Mouse (Mus musculus) C2C12 (cell line): ENCODE results near the gene Celf1. TPM values are rescaled to one million over a fixed set of nuclear protein-coding genes. Genes with fewer than 3 reads are reported as not detected.

Source experiments
- H3K27me3 ChIP-seq: one replicate; pipeline ENCODE4 v1.6.1; 2011; ENCODE audit not compliant: control insufficient read depth, insufficient read depth, insufficient read length
- H3K36me3 ChIP-seq: one replicate; pipeline ENCODE4 v1.6.1; 2011; ENCODE audit not compliant: control insufficient read depth, insufficient read depth
- H3K4me3 ChIP-seq: one replicate; pipeline ENCODE4 v1.5.1; 2011; ENCODE audit warnings: mild to moderate bottlenecking, control low read depth; ENCODE audit not compliant: poor library complexity, insufficient read depth, severe bottlenecking
- H3K79me2 ChIP-seq: one replicate; pipeline ENCODE4 v1.6.1; 2011; ENCODE audit not compliant: control insufficient read depth, insufficient read depth
- H3K79me3 ChIP-seq: one replicate; pipeline ENCODE4 v1.6.1; 2011; ENCODE audit warnings: low read depth, control low read depth
- H3ac ChIP-seq: one replicate; pipeline ENCODE3; 2011; ENCODE audit warnings: low read depth; ENCODE audit not compliant: control insufficient read depth, insufficient read length
- CEBPB ChIP-seq: IDR thresholded peaks from one replicate; pipeline ENCODE4 v1.6.1; 2011; ENCODE audit warnings: low read depth, mild to moderate bottlenecking, control low read depth, moderate library complexity
- CTCF ChIP-seq: IDR thresholded peaks from one replicate; pipeline ENCODE4 v1.5.1; 2011; ENCODE audit not compliant: control insufficient read depth, insufficient read depth, insufficient read length
- FOSL1 ChIP-seq: IDR thresholded peaks from one replicate; pipeline ENCODE4 v1.8.0; 2011; ENCODE audit warnings: mild to moderate bottlenecking, low read length; ENCODE audit not compliant: poor library complexity, insufficient read depth, severe bottlenecking
- MAX ChIP-seq: IDR thresholded peaks from one replicate; pipeline ENCODE4 v1.6.1; 2011; ENCODE audit warnings: mild to moderate bottlenecking, control low read depth
- MYOD1 ChIP-seq: IDR thresholded peaks from one replicate; pipeline ENCODE4 v1.6.1; 2011; ENCODE audit warnings: low read depth; ENCODE audit not compliant: control insufficient read depth, insufficient read length
- MYOG ChIP-seq: IDR thresholded peaks from one replicate; pipeline ENCODE4 v1.6.1; 2011; ENCODE audit not compliant: control insufficient read depth, insufficient read length; ENCODE audit errors: extremely low read depth
- USF1 ChIP-seq: IDR thresholded peaks from one replicate; pipeline ENCODE4 v1.6.1; 2011; ENCODE audit warnings: low read depth, mild to moderate bottlenecking, control low read depth, moderate library complexity
- polyA plus RNA-seq: library from polyadenylated mRNA; unstranded; fragments of >200 nt; fragmentation: generic; extraction: Trizol; gene quantifications from one replicate; pipeline ENCODE4 v1.2.1, GENCODE M21; 2012; ENCODE audit warnings: missing spikeins

Celf1 gene
- polyA plus RNA-seq, 1 experiment, result 34.8 TPM

GRCm38 (mm10) chr2:90916560-90917232 is 23.5 kb upstream of the Celf1 start:
- Histone ChIP-seq H3K79me2 (peaks cover 68% of the 10 kb centered on the region), H3K79me3 (peaks cover 55% of the 10 kb centered on the region), H3K27me3 (no peaks in the 10 kb centered on the region), H3ac (peak overlapping the region; percentile 92), H3K36me3 (peaks cover 40% of the 10 kb centered on the region), H3K4me3 (peak overlapping the region; percentile 63)
- TF ChIP-seq CTCF (no peak), USF1 (no peak), FOSL1 (no peak), MYOG (no peak), MYOD1 (no peak), MAX (no peak), CEBPB (no peak)

DNA sequence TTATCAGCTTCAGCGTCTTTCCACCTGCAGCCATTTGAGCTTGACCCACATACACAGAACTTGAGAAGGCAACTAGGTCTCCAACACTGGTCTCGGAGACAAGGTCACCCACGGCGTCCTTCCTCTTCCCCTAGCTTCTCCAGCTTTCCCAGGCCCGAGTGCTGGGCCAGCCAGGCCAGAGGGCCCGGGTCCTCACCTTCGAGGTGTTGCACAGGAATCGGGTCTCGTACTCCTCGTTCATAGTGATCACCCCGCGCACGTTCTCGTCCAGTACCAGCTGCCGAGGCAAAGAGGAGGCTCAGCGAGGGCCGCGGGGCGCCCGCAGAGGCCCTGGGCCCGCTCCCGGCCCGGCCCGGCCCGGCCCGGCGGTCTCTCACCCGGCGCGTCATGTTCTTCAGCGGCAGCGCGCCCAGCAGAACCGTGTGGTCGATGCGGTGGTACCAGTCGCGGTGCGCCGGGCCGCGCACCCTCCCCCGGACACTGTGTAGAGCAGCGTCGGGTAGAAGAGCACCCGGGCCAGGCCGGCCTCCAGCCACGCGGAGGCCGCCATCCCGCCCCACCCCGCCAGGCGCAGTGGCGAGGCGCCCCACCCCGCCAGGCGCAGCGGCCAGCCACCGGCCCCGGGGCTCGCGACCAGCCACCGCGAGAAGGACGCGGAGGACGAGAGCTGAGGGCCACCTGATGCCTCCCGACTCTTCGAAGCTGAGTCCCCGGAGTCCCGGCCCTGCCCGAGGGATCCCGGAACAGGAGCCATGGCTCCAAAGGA is 22.8 kb upstream of the Celf1 start:
- peaks cover 34% of the 10 kb centered on the region for H3K36me3 ChIP-seq
- H3K4me3 ChIP-seq, result peak overlapping the region; percentile 63
- peak overlapping the region; percentile 92 for H3ac ChIP-seq
- TF ChIP-seq MYOD1, result no peak
- no peak for TF ChIP-seq CTCF
- TF ChIP-seq CEBPB, result no peak
- no peak for TF ChIP-seq MYOG
- TF ChIP-seq MAX, result peak; percentile 85
- peaks cover 64% of the 10 kb centered on the region for H3K79me2 ChIP-seq
- no peaks in the 10 kb centered on the region for H3K27me3 ChIP-seq
- peaks cover 51% of the 10 kb centered on the region for H3K79me3 ChIP-seq

DNA sequence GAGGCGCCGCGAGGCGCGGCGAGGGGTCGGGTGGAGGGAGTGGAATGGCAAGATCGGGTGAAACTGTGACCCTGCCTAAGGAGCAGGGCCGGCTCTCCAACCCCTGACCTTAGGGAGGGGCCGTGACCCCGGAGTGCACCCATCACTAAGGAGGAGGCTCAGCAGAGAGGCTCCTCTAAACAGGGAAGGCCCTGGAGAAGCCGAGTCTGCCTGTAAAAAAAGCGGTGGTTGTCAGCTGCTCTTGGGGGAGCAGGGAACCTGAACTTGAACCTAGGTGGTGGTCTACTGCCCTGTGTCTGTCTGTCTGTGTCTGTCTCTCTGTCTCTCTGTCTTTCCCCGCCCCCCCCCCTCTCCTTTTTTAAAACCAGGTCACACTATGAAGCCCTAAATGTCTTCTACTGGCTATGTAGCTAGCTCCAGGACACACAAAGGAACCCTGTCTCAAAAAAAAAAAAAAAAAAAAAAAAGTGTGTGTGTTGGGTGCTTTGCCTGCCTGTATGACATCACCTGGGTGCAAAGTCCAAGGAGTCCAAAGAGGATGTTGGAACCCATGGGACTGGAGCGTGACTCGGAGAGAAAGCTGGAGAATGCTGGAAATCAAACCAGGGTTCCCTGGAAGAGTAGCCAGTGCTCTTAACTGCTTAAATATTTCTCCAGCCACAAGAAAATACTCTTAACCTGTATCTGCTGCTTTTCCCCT is 22.0 kb upstream of the Celf1 start:
- peak overlapping the region; percentile 92 for H3ac ChIP-seq
- H3K4me3 ChIP-seq, result peak overlapping the region; percentile 63
- H3K36me3 ChIP-seq, result peaks cover 27% of the 10 kb centered on the region
- H3K27me3 ChIP-seq, result no peaks in the 10 kb centered on the region
- peaks cover 57% of the 10 kb centered on the region for H3K79me2 ChIP-seq
- TF ChIP-seq MAX (peak; percentile 9), MYOG (no peak)
- peaks cover 45% of the 10 kb centered on the region for H3K79me3 ChIP-seq

- TF ChIP-seq FOSL1 (no peak), CEBPB (no peak), MYOG (no peak), MYOD1 (no peak), CTCF (no peak), USF1 (no peak), MAX (no peak)
- no peak overlapping the region for H3K4me3 ChIP-seq
- H3K27me3 ChIP-seq, result no peaks in the 10 kb centered on the region
- H3ac ChIP-seq, result no peak overlapping the region
- peaks cover 16% of the 10 kb centered on the region for H3K79me3 ChIP-seq
- H3K79me2 ChIP-seq, result peaks cover 26% of the 10 kb centered on the region
- no peaks in the 10 kb centered on the region for H3K36me3 ChIP-seq
These were observed 19.0 kb upstream of the Celf1 start for GRCm38 (mm10) chr2:90921178-90921577.

DNA sequence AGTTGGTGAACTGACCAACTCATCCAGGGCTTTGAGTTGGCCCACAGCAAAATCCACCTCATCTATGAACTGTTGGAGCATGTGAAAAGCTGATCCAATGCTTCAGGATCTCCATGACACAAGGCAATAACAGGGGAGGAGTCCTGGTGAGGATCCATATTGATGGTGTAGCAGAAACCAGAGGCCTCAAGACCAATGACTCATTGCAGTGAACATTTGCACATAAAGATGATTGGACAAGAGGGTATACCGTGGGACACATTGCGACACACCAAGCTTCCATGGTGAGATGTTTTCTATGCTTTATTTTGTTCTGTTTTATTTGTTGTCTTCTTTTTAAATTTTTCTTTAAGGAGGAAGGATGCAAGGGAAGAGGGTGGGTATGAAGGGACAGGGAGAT is 17.5 kb upstream of the Celf1 start:
- Histone ChIP-seq H3K4me3 (no peak overlapping the region), H3K79me2 (peaks cover 12% of the 10 kb centered on the region), H3K27me3 (no peaks in the 10 kb centered on the region), H3ac (no peak overlapping the region), H3K79me3 (peaks cover 4% of the 10 kb centered on the region), H3K36me3 (no peaks in the 10 kb centered on the region)
- TF ChIP-seq MYOD1 (no peak), CEBPB (peak; percentile 87)

DNA sequence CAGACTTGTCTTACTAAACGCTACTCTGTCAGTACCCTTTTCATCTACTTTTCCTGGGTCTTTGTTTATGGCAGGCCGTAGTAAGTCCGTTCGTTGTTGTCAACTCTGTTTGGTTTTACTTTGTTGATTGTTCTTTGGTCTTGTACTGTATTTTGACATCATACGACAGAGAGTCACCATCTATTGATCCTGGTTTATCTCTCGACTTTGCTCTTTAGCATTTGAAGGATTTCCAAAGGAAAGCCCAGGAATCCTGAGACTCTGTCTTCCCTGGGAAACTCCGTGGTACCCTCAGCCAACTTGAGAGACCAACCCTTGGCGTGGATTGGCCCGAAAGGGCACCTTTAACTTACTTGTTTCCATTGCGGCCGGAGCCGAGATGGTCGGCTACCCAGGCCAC is 11.6 kb upstream of the Celf1 start:
- Histone ChIP-seq H3K27me3 (peaks cover 3% of the 10 kb centered on the region), H3ac (no peak overlapping the region), H3K79me2 (no peaks in the 10 kb centered on the region), H3K79me3 (no peaks in the 10 kb centered on the region), H3K4me3 (no peak overlapping the region), H3K36me3 (no peaks in the 10 kb centered on the region)
- TF ChIP-seq MYOG, result no peak
- TF ChIP-seq USF1, result no peak
- no peak for TF ChIP-seq CTCF
- no peak for TF ChIP-seq MAX
- TF ChIP-seq FOSL1, result no peak
- no peak for TF ChIP-seq CEBPB
- TF ChIP-seq MYOD1, result no peak
